17 mouse cellular contexts compared by ENCODE assay signal in the genomic region with DNA sequence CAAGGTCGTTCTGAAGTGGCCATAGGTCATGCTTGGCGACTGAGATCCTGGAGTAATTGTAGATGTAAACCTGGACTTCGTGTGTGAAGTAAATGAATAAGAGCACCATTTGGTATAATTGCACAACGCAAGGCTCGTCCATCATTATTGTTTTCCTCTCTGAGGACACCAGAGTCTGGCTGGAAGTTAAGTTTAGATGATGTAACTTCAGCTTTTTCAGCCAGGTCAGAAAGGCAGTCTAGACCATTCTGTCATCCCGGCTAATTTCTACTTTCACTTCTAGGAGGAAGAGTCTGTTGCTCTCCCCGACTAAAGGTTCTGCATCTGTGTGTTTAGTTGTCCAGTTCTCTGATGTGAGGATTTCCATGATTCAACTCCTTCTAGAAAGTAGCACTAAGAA. TPM values are rescaled to one million over a fixed set of nuclear protein-coding genes. Genes with fewer than 3 reads are reported as not detected.
DNase-seq lines count a peak whose midpoint lies in the region; ATAC-seq lines count a peak whose summit lies in the region.
"Had no signal": no experiment of that assay in that cellular context is flagged by ENCODE, and none has a peak within 500 bp of the region (broad histone marks: within the 10 kb centered on the region; RNA-seq: fewer than 3 reads in every experiment).

No protein-coding gene starts in this region.

- no peak overlapping the region for H3K27ac ChIP-seq in heart, embryonic 10.5 days
- H3K27ac ChIP-seq: forebrain, embryonic 12.5 days; hindbrain, embryonic 12.5 days; liver, embryonic 13.5 days had no signal

- peak; percentile 52; the same call in 1 of the 2 replicates for ATAC-seq in common myeloid progenitor, adult 5-6 weeks (replicated peaks; ENCODE audit: low read depth, poor library complexity, severe bottlenecking)
- ATAC-seq in CD4-positive, CD25-positive, alpha-beta regulatory T cell, adult 4 months: no peak
- ATAC-seq: midbrain, embryonic 16.5 days had no signal

- H3K36me3 ChIP-seq in heart, embryonic 10.5 days: no peaks in the 10 kb centered on the region
- H3K36me3 ChIP-seq: forebrain, embryonic 12.5 days; hindbrain, embryonic 12.5 days; liver, embryonic 13.5 days had no signal

- 68% methylated on average over 7 of the region's 7 CpGs for WGBS in heart, embryonic 10.5 days

- DNase-seq in heart, adult 8-10 months (ENCODE audit: low spot score): peak; percentile 31
- no peak for DNase-seq in heart, embryonic 10.5 days (ENCODE audit: low spot score)
- DNase-seq in lung, postnatal 10 days: peak; percentile 43
- DNase-seq in lung, postnatal 14 days: no peak
- peak; percentile 43 for DNase-seq in skeletal muscle tissue, adult 2 months (ENCODE audit: low read depth, low spot score)
- DNase-seq in cerebellum, adult 11-12 months: no peak
- DNase-seq: cerebellum, adult 9-10 months; embryo, embryonic 11 days; layer of hippocampus, postnatal 36 days; left cerebral cortex, postnatal 4 days; liver, embryonic 13.5 days; thymus, postnatal 14 days had no signal

- H3K4me3 ChIP-seq in heart, embryonic 10.5 days: no peak overlapping the region
- H3K4me3 ChIP-seq: forebrain, embryonic 12.5 days; hindbrain, embryonic 12.5 days; liver, embryonic 13.5 days had no signal

- no peaks in the 10 kb centered on the region for H3K4me1 ChIP-seq in heart, embryonic 10.5 days
- H3K4me1 ChIP-seq: forebrain, embryonic 12.5 days; hindbrain, embryonic 12.5 days; liver, embryonic 13.5 days had no signal

- no peaks in the 10 kb centered on the region for H3K27me3 ChIP-seq in heart, embryonic 10.5 days (ENCODE audit: insufficient read depth, poor library complexity, severe bottlenecking)
- H3K27me3 ChIP-seq: hindbrain, embryonic 12.5 days had no signal

- H3K9me3 ChIP-seq in heart, embryonic 10.5 days: no peaks in the 10 kb centered on the region
- H3K9me3 ChIP-seq: forebrain, embryonic 12.5 days; hindbrain, embryonic 12.5 days; liver, embryonic 13.5 days had no signal

RNA-seq across cellular contexts. Expression of a gene that starts 7.6 kb away (rescaled TPM):
- 1 to 10 TPM; 1.9 to 4.1 (median 2.9) TPM for total RNA-seq in heart, adult 8-10 months (2022)
- 19.3 and 33.6 TPM in 2 replicates for polyA plus RNA-seq in heart, embryonic 10.5 days (2016; fragmentation: Nextera tagmentation; extraction: Ambion mirVana)
- total RNA-seq in common myeloid progenitor, adult 5-6 weeks (2017): 13.2 and 17.6 TPM in 2 replicates
- under 1 TPM in 1 of 2 experiments, not detected in 1; 0.08 TPM for polyA plus RNA-seq in CD4-positive, CD25-positive, alpha-beta regulatory T cell, adult 4 months (2017; shearing (Covaris generic))

Comparison
In these comparisons a context has a peak if more than half of its experiments do, and no peak if none do; other contexts are left out.
1. DNase-seq: peak in heart, adult 8-10 months (single experiment), lung, postnatal 10 days (single experiment) and skeletal muscle tissue, adult 2 months (single experiment); none in heart, embryonic 10.5 days (single experiment), lung, postnatal 14 days (single experiment) and cerebellum, adult 11-12 months (single experiment).